Mouse (Mus musculus) hindbrain, embryonic 12.5 days (tissue): Measurements from ENCODE around the gene Ocrl. TPM values are rescaled to one million over a fixed set of nuclear protein-coding genes. Genes with fewer than 3 reads are reported as not detected.

Experiments used
- ATAC-seq: fragments of 200-750 bp; cut with Nextera tagmentation; 2 replicates; pipeline ENCODE4 v1.8.0; 2017; ENCODE audit warnings: moderate TSS enrichment; ENCODE audit not compliant: low FRiP score
- H3K27ac ChIP-seq: fragments of 300-500 bp; sonication (generic); 2 replicates; pipeline ENCODE4 v1.5.1; 2016; ENCODE audit warnings: mild to moderate bottlenecking
- H3K27me3 ChIP-seq: fragments of 300-500 bp; sonication (generic); 2 replicates; pipeline ENCODE4 v1.6.1; 2016; ENCODE audit warnings: mild to moderate bottlenecking
- H3K36me3 ChIP-seq: fragments of 300-500 bp; sonication (generic); 2 replicates; pipeline ENCODE4 v1.6.1; 2016; ENCODE audit warnings: mild to moderate bottlenecking
- H3K4me1 ChIP-seq: fragments of 300-500 bp; sonication (generic); 2 replicates; pipeline ENCODE4 v1.6.1; 2016
- H3K4me2 ChIP-seq: fragments of 300-500 bp; sonication (generic); replicated peaks from 2 replicates; pipeline ENCODE4 v1.6.1; 2016; ENCODE audit warnings: mild to moderate bottlenecking
- H3K4me3 ChIP-seq: fragments of 300-500 bp; sonication (generic); 2 replicates; pipeline ENCODE4 v1.5.1; 2016; ENCODE audit warnings: mild to moderate bottlenecking
- H3K9ac ChIP-seq: fragments of 300-500 bp; sonication (generic); 2 replicates; pipeline ENCODE4 v1.6.1; 2016; ENCODE audit warnings: mild to moderate bottlenecking, moderate library complexity
- H3K9me3 ChIP-seq: fragments of 300-500 bp; sonication (generic); replicated peaks from 2 replicates; pipeline ENCODE4 v1.6.1; 2016; ENCODE audit warnings: mild to moderate bottlenecking
- WGBS: fragments of 180-500 bp; shearing (Covaris S2); methylation state at CpG from one replicate; pipeline ENCODE4 v1.1.7; 2016; 5-methylcytosine and 5-hydroxymethylcytosine counted together
- polyA plus RNA-seq: library from polyadenylated mRNA; unstranded; fragments of >200 nt; fragmentation: Nextera tagmentation; extraction: Ambion mirVana; gene quantifications from 2 replicates; pipeline ENCODE4 v1.2.1, GENCODE M21; 2016

Ocrl gene
- polyA plus RNA-seq, 1 experiment from 2014 or later, result 27.0 TPM

DNA sequence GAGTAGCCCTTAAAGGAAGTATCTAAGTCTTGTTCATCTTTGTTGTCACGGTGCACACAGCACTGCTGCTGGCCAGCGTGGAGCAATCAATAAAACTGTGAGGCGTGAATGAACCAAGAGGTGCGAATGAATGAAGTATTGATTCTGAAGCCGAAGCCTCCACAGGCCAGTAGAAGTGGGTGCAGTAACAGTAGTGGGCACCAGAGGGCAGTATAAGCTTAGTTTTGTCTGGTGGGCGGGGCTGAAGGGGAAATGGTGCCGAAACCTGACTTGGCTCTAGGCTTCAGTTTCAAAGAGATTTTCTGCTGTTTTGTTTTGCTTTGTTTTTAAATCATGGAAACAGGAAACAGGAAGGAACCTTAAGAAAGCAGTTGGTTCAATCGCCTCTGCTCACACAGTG, 80.4 kb downstream of the Ocrl start:
- H3K4me2 ChIP-seq, result no peak overlapping the region; the same call in 1 of the 2 replicates
- H3K4me1 ChIP-seq, result no peaks in the 10 kb centered on the region
- no peaks in the 10 kb centered on the region for H3K36me3 ChIP-seq
- 20% methylated on average over 8 of the region's 8 CpGs for WGBS
- 0 out of 2 replicates have a peak, but pooled peaks have one; percentile 54 for ATAC-seq
- H3K27me3 ChIP-seq, result no peaks in the 10 kb centered on the region
- H3K4me3 ChIP-seq, result no peak overlapping the region
- H3K9me3 ChIP-seq, result no peaks in the 10 kb centered on the region
- no peak overlapping the region for H3K27ac ChIP-seq
- no peak overlapping the region for H3K9ac ChIP-seq

- Histone ChIP-seq H3K9ac (no peak overlapping the region), H3K4me2 (no peak overlapping the region), H3K27ac (no peak overlapping the region), H3K9me3 (no peaks in the 10 kb centered on the region), H3K36me3 (no peaks in the 10 kb centered on the region), H3K27me3 (no peaks in the 10 kb centered on the region), H3K4me1 (no peaks in the 10 kb centered on the region), H3K4me3 (no peak overlapping the region)
- 86% methylated on average over 8 of the region's 8 CpGs for WGBS
- ATAC-seq, result no peak
These were observed 86.2 kb downstream of the Ocrl start for GRCm38 (mm10) chrX:47998412-47998811.

DNA sequence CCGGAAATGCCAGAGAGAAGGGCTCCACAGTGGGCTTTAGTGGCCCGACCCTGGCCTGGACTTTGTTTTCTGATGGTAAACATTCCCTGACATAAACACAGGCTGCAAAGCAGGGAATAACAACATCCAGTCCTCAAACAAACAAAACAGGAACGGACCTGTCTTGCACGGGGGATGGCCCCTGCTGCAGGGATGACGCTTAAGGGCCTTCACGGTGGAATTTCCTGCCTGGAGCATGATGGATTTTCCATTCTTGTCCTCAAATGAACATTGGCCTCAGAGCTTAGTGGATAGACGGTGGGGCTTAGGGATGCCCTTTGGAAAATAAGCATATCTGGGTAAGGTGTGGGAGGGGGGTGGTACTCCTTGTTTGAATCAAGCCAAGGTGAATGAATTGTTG, 89.0 kb downstream of the Ocrl start:
- H3K36me3 ChIP-seq, result no peaks in the 10 kb centered on the region
- no peak overlapping the region for H3K27ac ChIP-seq
- H3K4me2 ChIP-seq, result no peak overlapping the region
- H3K9ac ChIP-seq, result no peak overlapping the region
- H3K27me3 ChIP-seq, result no peaks in the 10 kb centered on the region
- H3K9me3 ChIP-seq, result no peaks in the 10 kb centered on the region
- 70% methylated on average over 7 of the region's 7 CpGs for WGBS
- ATAC-seq, result no peak
- H3K4me3 ChIP-seq, result no peak overlapping the region
- no peaks in the 10 kb centered on the region for H3K4me1 ChIP-seq

DNA sequence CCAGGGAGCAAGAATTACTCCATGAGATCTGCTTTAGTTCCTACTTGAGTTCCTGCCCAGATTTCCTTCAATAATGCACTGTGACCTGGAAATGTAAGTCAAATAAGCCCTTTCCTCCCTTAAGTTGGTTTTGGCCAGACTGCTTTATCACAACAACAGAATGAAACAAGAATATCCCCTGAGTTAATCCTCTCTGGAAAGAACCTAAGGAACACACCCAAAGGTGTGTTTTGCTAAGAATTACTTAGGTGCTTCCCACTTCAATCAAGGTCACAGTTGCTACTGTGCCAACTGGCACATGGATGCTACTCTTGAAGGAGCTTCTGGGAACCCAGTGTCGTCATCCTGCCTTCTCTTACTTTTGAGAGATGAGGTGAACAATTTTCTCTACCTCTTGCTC, 92.6 kb downstream of the Ocrl start:
- Histone ChIP-seq H3K27ac (no peak overlapping the region), H3K36me3 (no peaks in the 10 kb centered on the region), H3K4me2 (no peak overlapping the region), H3K4me3 (no peak overlapping the region), H3K27me3 (no peaks in the 10 kb centered on the region), H3K9ac (no peak overlapping the region), H3K9me3 (no peaks in the 10 kb centered on the region), H3K4me1 (no peaks in the 10 kb centered on the region)
- WGBS, result 85% methylated on average over 1 of the region's 1 CpGs
- ATAC-seq, result no peak

DNA sequence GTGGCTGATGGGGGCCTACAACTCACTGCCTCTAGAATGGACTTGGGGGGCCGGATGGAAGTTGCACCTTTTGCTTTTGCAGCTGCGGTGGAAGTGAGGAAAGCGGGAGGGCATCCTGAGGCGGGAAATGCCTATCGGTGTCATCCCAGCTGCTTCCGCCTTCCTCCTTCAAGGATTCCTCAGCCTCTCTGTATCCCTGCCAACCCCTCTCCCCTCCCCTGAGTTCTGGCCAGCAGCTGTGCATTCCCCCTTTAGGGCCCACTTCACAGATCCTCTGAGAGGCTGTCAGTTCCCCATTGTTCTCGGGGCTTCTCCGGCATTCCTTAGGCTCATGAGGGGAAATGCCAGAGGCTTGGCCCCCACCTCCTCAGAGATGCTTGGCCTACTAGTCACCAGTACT, 93.9 kb downstream of the Ocrl start:
- Histone ChIP-seq H3K4me1 (no peaks in the 10 kb centered on the region), H3K4me3 (no peak overlapping the region), H3K36me3 (no peaks in the 10 kb centered on the region), H3K9ac (no peak overlapping the region), H3K4me2 (no peak overlapping the region), H3K9me3 (no peaks in the 10 kb centered on the region), H3K27ac (no peak overlapping the region), H3K27me3 (no peaks in the 10 kb centered on the region)
- 51% methylated on average over 8 of the region's 8 CpGs for WGBS
- ATAC-seq, result no peak

GRCm38 (mm10) chrX:48011656-48012055, 99.5 kb downstream of the Ocrl start:
- H3K36me3 ChIP-seq, result no peaks in the 10 kb centered on the region
- no peaks in the 10 kb centered on the region for H3K9me3 ChIP-seq
- H3K27ac ChIP-seq, result no peak overlapping the region
- WGBS, result 91% methylated on average over 3 of the region's 3 CpGs
- no peak for ATAC-seq
- no peaks in the 10 kb centered on the region for H3K27me3 ChIP-seq
- H3K4me2 ChIP-seq, result no peak overlapping the region
- H3K4me3 ChIP-seq, result no peak overlapping the region
- H3K4me1 ChIP-seq, result peaks cover 3% of the 10 kb centered on the region; the same call in 1 of the 2 replicates
- no peak overlapping the region for H3K9ac ChIP-seq

Other genes starting within 250 kb of the Ocrl start
- gene Smarca1, start 19.4 kb upstream of the Ocrl start, polyA plus RNA-seq, result 40.6 and 47.1 TPM in 2 replicates
- 4.4 and 4.6 TPM in 2 replicates for gene Apln, start 122.5 kb downstream of the Ocrl start, polyA plus RNA-seq
- 2.3 and 3.3 TPM in 2 replicates for gene Xpnpep2, start 196.3 kb downstream of the Ocrl start, polyA plus RNA-seq
- 1.0 and 1.6 TPM in 2 replicates for gene Sash3, start 234.0 kb downstream of the Ocrl start, polyA plus RNA-seq